21 mouse cellular contexts compared by ENCODE assay signal in genomic region chr9:121964941-121965340, GRCm38 (mm10). TPM values are rescaled to one million over a fixed set of nuclear protein-coding genes. Genes with fewer than 3 reads are reported as not detected.
"Had no signal": no experiment of that assay in that cellular context is flagged by ENCODE, and none has a peak within 500 bp of the region (broad histone marks: within the 10 kb centered on the region; RNA-seq: fewer than 3 reads in every experiment).

No protein-coding gene starts in this region.

- H3K4me1 ChIP-seq: liver, embryonic 15.5 days; midbrain, embryonic 12.5 days had no signal

- H3K27ac ChIP-seq: limb, embryonic 10.5 days; liver, embryonic 15.5 days; midbrain, embryonic 12.5 days; neural tube, embryonic 15.5 days; stomach, postnatal 0 days had no signal

- H3K9me3 ChIP-seq: limb, embryonic 10.5 days; liver, embryonic 15.5 days; midbrain, embryonic 12.5 days; neural tube, embryonic 15.5 days had no signal

- H3K4me3 ChIP-seq: limb, embryonic 10.5 days; liver, embryonic 15.5 days; midbrain, embryonic 12.5 days; myocyte; neural tube, embryonic 15.5 days had no signal

- H3K27me3 ChIP-seq: liver, embryonic 15.5 days; midbrain, embryonic 12.5 days; neural tube, embryonic 15.5 days had no signal

- DNase-seq: kidney, adult 8-10 months; kidney, postnatal 36 days; layer of hippocampus, adult 9-11 months; lung, adult 2 months; lung, postnatal 4 days; right cerebral cortex, adult 18-20 months; right cerebral cortex, postnatal 25 days; thymus, postnatal 4 days had no signal

- H3K36me3 ChIP-seq: limb, embryonic 10.5 days; liver, embryonic 15.5 days; midbrain, embryonic 12.5 days; neural tube, embryonic 15.5 days had no signal

- H3K4me2 ChIP-seq: liver, embryonic 11.5 days; liver, embryonic 15.5 days; midbrain, embryonic 12.5 days; neural tube, embryonic 15.5 days had no signal

- ATAC-seq: lung, postnatal 0 days had no signal

- H3K9ac ChIP-seq: liver, embryonic 15.5 days; midbrain, embryonic 12.5 days; neural tube, embryonic 15.5 days had no signal

RNA-seq across cellular contexts. Expression of gene Fam198a, which starts 14.2 kb away (rescaled TPM):
- total RNA-seq: megakaryocyte, adult 5-6 weeks had no signal

RNA-seq across cellular contexts. Expression of gene Cyp8b1, which starts 48.8 kb away (rescaled TPM):
- total RNA-seq: layer of hippocampus, adult 18-20 months had no signal
- polyA plus RNA-seq: kidney, embryonic 16.5 days; limb, embryonic 10.5 days; limb, embryonic 14.5 days; liver, embryonic 11.5 days; midbrain, embryonic 12.5 days; myocyte; neural tube, embryonic 11.5 days; neural tube, embryonic 15.5 days had no signal
